Mouse (Mus musculus) hindbrain, embryonic 12.5 days (tissue): ENCODE results near the gene Bmi1. TPM values are rescaled to one million over a fixed set of nuclear protein-coding genes. Genes with fewer than 3 reads are reported as not detected.

Experiments used
- ATAC-seq: fragments of 200-750 bp; cut with Nextera tagmentation; 2 replicates; pipeline ENCODE4 v1.8.0; 2017; ENCODE audit warnings: moderate TSS enrichment; ENCODE audit not compliant: low FRiP score
- H3K27ac ChIP-seq: fragments of 300-500 bp; sonication (generic); 2 replicates; pipeline ENCODE4 v1.5.1; 2016; ENCODE audit warnings: mild to moderate bottlenecking
- H3K27me3 ChIP-seq: fragments of 300-500 bp; sonication (generic); 2 replicates; pipeline ENCODE4 v1.6.1; 2016; ENCODE audit warnings: mild to moderate bottlenecking
- H3K36me3 ChIP-seq: fragments of 300-500 bp; sonication (generic); 2 replicates; pipeline ENCODE4 v1.6.1; 2016; ENCODE audit warnings: mild to moderate bottlenecking
- H3K4me1 ChIP-seq: fragments of 300-500 bp; sonication (generic); 2 replicates; pipeline ENCODE4 v1.6.1; 2016
- H3K4me2 ChIP-seq: fragments of 300-500 bp; sonication (generic); replicated peaks from 2 replicates; pipeline ENCODE4 v1.6.1; 2016; ENCODE audit warnings: mild to moderate bottlenecking
- H3K4me3 ChIP-seq: fragments of 300-500 bp; sonication (generic); 2 replicates; pipeline ENCODE4 v1.5.1; 2016; ENCODE audit warnings: mild to moderate bottlenecking
- H3K9ac ChIP-seq: fragments of 300-500 bp; sonication (generic); 2 replicates; pipeline ENCODE4 v1.6.1; 2016; ENCODE audit warnings: mild to moderate bottlenecking, moderate library complexity
- H3K9me3 ChIP-seq: fragments of 300-500 bp; sonication (generic); replicated peaks from 2 replicates; pipeline ENCODE4 v1.6.1; 2016; ENCODE audit warnings: mild to moderate bottlenecking
- WGBS: fragments of 180-500 bp; shearing (Covaris S2); methylation state at CpG from one replicate; pipeline ENCODE4 v1.1.7; 2016; 5-methylcytosine and 5-hydroxymethylcytosine counted together
- polyA plus RNA-seq: library from polyadenylated mRNA; unstranded; fragments of >200 nt; fragmentation: Nextera tagmentation; extraction: Ambion mirVana; gene quantifications from 2 replicates; pipeline ENCODE4 v1.2.1, GENCODE M21; 2016

The Bmi1 gene
- polyA plus RNA-seq, 1 experiment from 2014 or later, result 42.4 TPM

GRCm38 (mm10) chr2:18698663-18699385 lies 22.0 kb downstream of the Bmi1 start:
- Histone ChIP-seq H3K9ac (no peak overlapping the region), H3K27me3 (peaks cover 59% of the 10 kb centered on the region), H3K4me1 (peaks cover 7% of the 10 kb centered on the region), H3K9me3 (no peaks in the 10 kb centered on the region), H3K36me3 (no peaks in the 10 kb centered on the region), H3K4me2 (peak overlapping the region; percentile 21; the same call in 1 of the 2 replicates), H3K27ac (no peak overlapping the region), H3K4me3 (peak overlapping the region; percentile 12; the same call in 1 of the 2 replicates)
- peak; percentile 35 for ATAC-seq
- under 1% methylated on average over 56 of the region's 56 CpGs for WGBS

- no peak overlapping the region for H3K9ac ChIP-seq
- peaks cover 64% of the 10 kb centered on the region for H3K27me3 ChIP-seq
- no peaks in the 10 kb centered on the region for H3K9me3 ChIP-seq
- no peak overlapping the region for H3K27ac ChIP-seq
- no peak overlapping the region for H3K4me2 ChIP-seq
- H3K4me1 ChIP-seq, result peaks cover 7% of the 10 kb centered on the region
- no peaks in the 10 kb centered on the region for H3K36me3 ChIP-seq
- ATAC-seq, result no peak
- no peak overlapping the region for H3K4me3 ChIP-seq
- 0% methylated on average over 11 of the region's 11 CpGs for WGBS
Observed at GRCm38 (mm10) chr2:18699401-18699990, 22.7 kb downstream of the Bmi1 start.

- Histone ChIP-seq H3K9ac (no peak overlapping the region), H3K27ac (no peak overlapping the region), H3K9me3 (no peaks in the 10 kb centered on the region), H3K27me3 (peaks cover 1% of the 10 kb centered on the region), H3K4me1 (no peaks in the 10 kb centered on the region), H3K4me2 (no peak overlapping the region), H3K36me3 (no peaks in the 10 kb centered on the region), H3K4me3 (no peak overlapping the region)
- 78% methylated on average over 3 of the region's 3 CpGs for WGBS
- no peak for ATAC-seq
Observed at GRCm38 (mm10) chr2:18710356-18710755, 33.5 kb downstream of the Bmi1 start.

GRCm38 (mm10) chr2:18713071-18713470 lies 36.3 kb downstream of the Bmi1 start:
- no peaks in the 10 kb centered on the region for H3K9me3 ChIP-seq
- no peaks in the 10 kb centered on the region; the same call in 1 of the 2 replicates for H3K27me3 ChIP-seq
- WGBS, result 72% methylated on average over 2 of the region's 2 CpGs
- no peak overlapping the region for H3K27ac ChIP-seq
- H3K4me2 ChIP-seq, result no peak overlapping the region
- ATAC-seq, result no peak
- H3K4me1 ChIP-seq, result no peaks in the 10 kb centered on the region
- no peak overlapping the region for H3K4me3 ChIP-seq
- no peaks in the 10 kb centered on the region for H3K36me3 ChIP-seq
- H3K9ac ChIP-seq, result no peak overlapping the region

GRCm38 (mm10) chr2:18714337-18714736 lies 37.5 kb downstream of the Bmi1 start:
- H3K9ac ChIP-seq, result no peak overlapping the region
- H3K9me3 ChIP-seq, result no peaks in the 10 kb centered on the region
- no peaks in the 10 kb centered on the region for H3K4me1 ChIP-seq
- no peak overlapping the region for H3K4me3 ChIP-seq
- no peaks in the 10 kb centered on the region; the same call in 1 of the 2 replicates for H3K27me3 ChIP-seq
- ATAC-seq, result no peak
- H3K36me3 ChIP-seq, result no peaks in the 10 kb centered on the region
- H3K4me2 ChIP-seq, result no peak overlapping the region
- 78% methylated on average over 3 of the region's 3 CpGs for WGBS
- H3K27ac ChIP-seq, result no peak overlapping the region

- H3K9me3 ChIP-seq, result no peaks in the 10 kb centered on the region
- no peaks in the 10 kb centered on the region for H3K36me3 ChIP-seq
- no peak overlapping the region for H3K27ac ChIP-seq
- H3K27me3 ChIP-seq, result no peaks in the 10 kb centered on the region; the same call in 1 of the 2 replicates
- WGBS, result 79% methylated on average over 4 of the region's 4 CpGs
- H3K9ac ChIP-seq, result no peak overlapping the region
- no peak overlapping the region for H3K4me2 ChIP-seq
- ATAC-seq, result no peak
- no peaks in the 10 kb centered on the region for H3K4me1 ChIP-seq
- H3K4me3 ChIP-seq, result no peak overlapping the region
Observed at GRCm38 (mm10) chr2:18718521-18718920, 41.7 kb downstream of the Bmi1 start.

- Histone ChIP-seq H3K27ac (no peak overlapping the region), H3K4me1 (no peaks in the 10 kb centered on the region), H3K4me3 (no peak overlapping the region), H3K9me3 (no peaks in the 10 kb centered on the region), H3K36me3 (no peaks in the 10 kb centered on the region), H3K9ac (no peak overlapping the region), H3K4me2 (no peak overlapping the region), H3K27me3 (no peaks in the 10 kb centered on the region)
- 73% methylated on average over 3 of the region's 3 CpGs for WGBS
- no peak for ATAC-seq
Observed at GRCm38 (mm10) chr2:18722208-18722830, 45.5 kb downstream of the Bmi1 start.

- no peak overlapping the region for H3K9ac ChIP-seq
- no peak overlapping the region for H3K4me3 ChIP-seq
- no peaks in the 10 kb centered on the region for H3K36me3 ChIP-seq
- no peaks in the 10 kb centered on the region for H3K9me3 ChIP-seq
- ATAC-seq, result no peak
- H3K27ac ChIP-seq, result no peak overlapping the region
- no peaks in the 10 kb centered on the region for H3K27me3 ChIP-seq
- 75% methylated on average over 1 of the region's 1 CpGs for WGBS
- H3K4me1 ChIP-seq, result no peaks in the 10 kb centered on the region
- H3K4me2 ChIP-seq, result no peak overlapping the region
Observed at GRCm38 (mm10) chr2:18724462-18724861, 47.6 kb downstream of the Bmi1 start.

GRCm38 (mm10) chr2:18725880-18726279 lies 49.1 kb downstream of the Bmi1 start:
- 86% methylated on average over 4 of the region's 4 CpGs for WGBS
- H3K9ac ChIP-seq, result no peak overlapping the region
- no peak overlapping the region for H3K4me3 ChIP-seq
- ATAC-seq, result no peak
- H3K36me3 ChIP-seq, result no peaks in the 10 kb centered on the region
- no peak overlapping the region for H3K4me2 ChIP-seq
- H3K27me3 ChIP-seq, result no peaks in the 10 kb centered on the region
- no peak overlapping the region for H3K27ac ChIP-seq
- no peaks in the 10 kb centered on the region for H3K4me1 ChIP-seq
- H3K9me3 ChIP-seq, result no peaks in the 10 kb centered on the region

- H3K36me3 ChIP-seq, result no peaks in the 10 kb centered on the region
- 17% methylated on average over 9 of the region's 9 CpGs for WGBS
- H3K4me2 ChIP-seq, result peak overlapping the region; percentile 32
- peak; percentile 86 for ATAC-seq
- no peak overlapping the region for H3K27ac ChIP-seq
- no peaks in the 10 kb centered on the region for H3K9me3 ChIP-seq
- no peak overlapping the region for H3K4me3 ChIP-seq
- H3K27me3 ChIP-seq, result no peaks in the 10 kb centered on the region
- no peak overlapping the region for H3K9ac ChIP-seq
- H3K4me1 ChIP-seq, result 0 out of 2 replicates have a peak, but pooled peaks cover 7% of the 10 kb centered on the region
Observed at GRCm38 (mm10) chr2:18731718-18732117, 54.9 kb downstream of the Bmi1 start.

GRCm38 (mm10) chr2:18734394-18735127 lies 57.7 kb downstream of the Bmi1 start:
- Histone ChIP-seq H3K4me1 (0 out of 2 replicates have a peak, but pooled peaks cover 7% of the 10 kb centered on the region), H3K27ac (no peak overlapping the region), H3K36me3 (no peaks in the 10 kb centered on the region), H3K4me2 (no peak overlapping the region), H3K27me3 (no peaks in the 10 kb centered on the region), H3K9ac (no peak overlapping the region), H3K4me3 (no peak overlapping the region), H3K9me3 (no peaks in the 10 kb centered on the region)
- ATAC-seq, result no peak
- WGBS, result 41% methylated on average over 5 of the region's 5 CpGs
